Mouse (Mus musculus) monocyte, adult 5-6 weeks (primary cell): ENCODE data around the gene Dock11. TPM values are rescaled to one million over a fixed set of nuclear protein-coding genes. Genes with fewer than 3 reads are reported as not detected.

Source experiments
- ATAC-seq: fragments of 153-309, 156-312 bp; replicated peaks from 2 replicates; pipeline ENCODE4 v1.8.0; 2017; ENCODE audit warnings: mild to moderate bottlenecking; ENCODE audit not compliant: low TSS enrichment, insufficient number of reproducible peaks, severe bottlenecking, poor library complexity, low FRiP score
- total RNA-seq: library from RNA; stranded (forward); fragments of 200-1000, 200-491, 200-594 nt; gene quantifications from 3 replicates; pipeline ENCODE4 v1.2.3, GENCODE M21; 2017

The Dock11 gene
- total RNA-seq, 1 experiment from 2014 or later, result 179 TPM

- ATAC-seq, result no peak
Observed at GRCm38 (mm10) chrX:36050312-36050711, 161.7 kb downstream of the Dock11 start.

GRCm38 (mm10) chrX:36073997-36074396, 185.4 kb downstream of the Dock11 start:
- ATAC-seq, result no peak

GRCm38 (mm10) chrX:36077164-36077563, 188.5 kb downstream of the Dock11 start:
- ATAC-seq, result no peak

- peak; percentile 98 for ATAC-seq
Observed at GRCm38 (mm10) chrX:36082917-36083316, 194.3 kb downstream of the Dock11 start.

- peak; percentile 92 for ATAC-seq
Observed at GRCm38 (mm10) chrX:36088464-36089256, 200.0 kb downstream of the Dock11 start.

- ATAC-seq, result peak; percentile 95
Observed at GRCm38 (mm10) chrX:36100883-36101282, 212.3 kb downstream of the Dock11 start.

- ATAC-seq, result peak; percentile 53
Observed at GRCm38 (mm10) chrX:36101318-36101717, 212.7 kb downstream of the Dock11 start.

GRCm38 (mm10) chrX:36108601-36109000, 220.0 kb downstream of the Dock11 start:
- no peak for ATAC-seq

GRCm38 (mm10) chrX:36111622-36112421, 223.2 kb downstream of the Dock11 start, which contains the start of gene Il13ra1:
Il13ra1 (plus strand) TSS chrX:36112110.
- no peak for ATAC-seq

GRCm38 (mm10) chrX:36112422-36112750, 223.8 kb downstream of the Dock11 start:
- no peak for ATAC-seq

- no peak for ATAC-seq
Observed at GRCm38 (mm10) chrX:36115171-36115570, 226.5 kb downstream of the Dock11 start.

Other genes starting within 250 kb of the Dock11 start
- 70.6 to 125 TPM (median 100 TPM) in 3 replicates for gene Il13ra1, start 223.3 kb downstream of the Dock11 start, total RNA-seq